Mouse (Mus musculus): Measurements from ENCODE around the gene Sectm1b.
"Not testable (repeated sequence)": the region's sequence is repeated elsewhere in the genome, so short reads cannot be mapped to it uniquely, and the experiment has no call there.

Gene Sectm1b

DNA sequence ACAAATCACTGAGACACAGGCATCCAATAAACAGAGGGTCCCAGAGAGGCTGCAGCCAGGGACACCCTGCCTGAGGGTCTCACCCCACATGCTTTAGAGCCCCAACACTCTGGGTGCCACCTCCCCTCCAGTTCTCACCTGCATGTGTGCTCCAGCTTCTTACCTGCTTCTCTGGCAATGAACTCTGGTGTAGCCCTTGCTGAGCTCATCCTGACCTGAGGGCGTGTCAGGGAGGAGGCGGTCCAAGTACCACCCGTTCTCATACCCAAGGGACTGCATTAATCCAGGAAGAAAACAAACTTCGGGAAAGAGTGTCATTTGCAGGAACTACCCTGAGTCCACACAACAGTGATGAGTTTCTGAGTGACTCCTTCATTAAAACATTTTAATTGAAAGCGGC, at the start of gene Sectm1b:
TSS of gene Sectm1b (minus strand) at position 191 of the 400 bp plus-strand sequence.
- DNase-seq (ENCODE audit: low spot score): no peak

DNA sequence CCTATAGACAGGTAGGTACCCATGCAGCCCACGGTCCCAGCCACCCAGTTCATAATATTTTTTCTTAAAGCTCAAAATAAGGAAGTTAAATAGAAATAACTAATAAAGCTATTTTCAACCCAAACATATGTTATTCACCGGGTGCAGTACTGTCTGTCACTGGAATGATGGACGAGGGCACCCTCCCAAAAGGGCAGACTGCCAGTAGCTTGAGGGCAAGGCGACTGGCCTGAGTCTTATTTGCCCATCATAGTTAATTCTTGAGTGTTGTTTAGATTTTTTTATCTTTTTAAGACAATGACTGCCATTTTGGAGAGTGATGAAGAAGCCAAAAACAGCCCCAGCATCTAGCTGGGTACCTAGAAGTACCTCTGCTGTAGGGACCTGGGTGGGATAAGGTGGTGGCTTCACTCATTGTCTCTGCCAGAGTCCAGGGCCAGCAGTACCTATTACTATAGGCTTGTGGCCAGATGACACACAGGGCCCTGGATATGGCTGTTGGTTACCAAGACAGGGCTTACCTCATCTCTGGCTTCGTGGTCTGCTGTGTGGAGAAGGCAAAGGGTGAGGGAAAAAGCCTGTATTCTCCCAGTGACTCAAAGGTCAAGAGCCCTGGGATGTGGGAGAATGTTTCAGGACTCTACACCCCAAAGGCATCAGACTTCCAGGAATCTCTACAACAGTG, 48.9 kb upstream of the Sectm1b start:
- no peak for DNase-seq (ENCODE audit: low spot score)

- no peak for DNase-seq (ENCODE audit: low spot score)
Observed at GRCm38 (mm10) chr11:121111601-121112000, 48.2 kb upstream of the Sectm1b start.

GRCm38 (mm10) chr11:121111051-121111450, 47.7 kb upstream of the Sectm1b start:
- no peak for DNase-seq (ENCODE audit: low spot score)

- no peak for DNase-seq (ENCODE audit: low spot score)
Observed at GRCm38 (mm10) chr11:121109986-121110385, 46.6 kb upstream of the Sectm1b start.

- no peak for DNase-seq (ENCODE audit: low spot score)
Observed at GRCm38 (mm10) chr11:121108061-121108460, 44.7 kb upstream of the Sectm1b start.

- DNase-seq (ENCODE audit: low spot score): not testable (repeated sequence)
Observed at GRCm38 (mm10) chr11:121107242-121107641, 43.9 kb upstream of the Sectm1b start.

DNA sequence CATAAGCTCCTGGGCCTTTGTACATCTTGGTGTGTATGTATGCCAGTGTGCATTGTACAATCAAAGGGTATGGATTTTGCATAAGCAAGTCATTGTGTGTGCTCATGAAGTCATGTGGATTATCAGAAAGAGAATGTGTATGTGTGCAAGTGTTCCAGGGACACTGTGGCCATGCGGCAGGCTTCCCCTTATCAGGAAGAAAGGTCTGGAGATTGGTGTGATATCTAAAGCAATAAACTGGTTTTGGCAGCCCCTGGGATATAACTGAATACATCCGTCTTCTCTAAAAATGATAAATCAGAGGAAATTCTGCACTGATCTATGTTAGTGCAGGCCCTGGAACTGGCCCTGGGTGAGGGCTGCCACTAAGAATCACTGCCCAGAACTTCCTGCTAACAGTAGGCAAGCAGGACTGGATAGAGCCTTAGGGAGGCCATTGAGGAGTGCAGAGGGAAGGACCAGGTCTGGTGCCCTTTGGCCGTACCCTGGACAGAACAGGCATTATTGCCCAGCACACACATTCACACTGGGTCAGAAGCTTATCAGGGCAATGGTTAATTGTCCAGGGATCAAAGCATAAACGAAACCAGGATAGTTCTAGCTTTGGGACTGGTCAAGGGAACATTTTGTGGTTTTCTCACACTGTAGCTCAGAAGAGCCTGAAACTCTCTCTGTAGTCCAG, 37.9 kb upstream of the Sectm1b start:
- DNase-seq (ENCODE audit: low spot score): no peak

- DNase-seq (ENCODE audit: low spot score): no peak
Observed at GRCm38 (mm10) chr11:121100692-121101091, 37.3 kb upstream of the Sectm1b start.

- DNase-seq (ENCODE audit: low spot score): no peak
Observed at GRCm38 (mm10) chr11:121099762-121100161, 36.4 kb upstream of the Sectm1b start.

- no peak for DNase-seq (ENCODE audit: low spot score)
Observed at GRCm38 (mm10) chr11:121092606-121093585, 29.5 kb upstream of the Sectm1b start.

GRCm38 (mm10) chr11:121090943-121091342, 27.6 kb upstream of the Sectm1b start:
- DNase-seq (ENCODE audit: low spot score): no peak

DNA sequence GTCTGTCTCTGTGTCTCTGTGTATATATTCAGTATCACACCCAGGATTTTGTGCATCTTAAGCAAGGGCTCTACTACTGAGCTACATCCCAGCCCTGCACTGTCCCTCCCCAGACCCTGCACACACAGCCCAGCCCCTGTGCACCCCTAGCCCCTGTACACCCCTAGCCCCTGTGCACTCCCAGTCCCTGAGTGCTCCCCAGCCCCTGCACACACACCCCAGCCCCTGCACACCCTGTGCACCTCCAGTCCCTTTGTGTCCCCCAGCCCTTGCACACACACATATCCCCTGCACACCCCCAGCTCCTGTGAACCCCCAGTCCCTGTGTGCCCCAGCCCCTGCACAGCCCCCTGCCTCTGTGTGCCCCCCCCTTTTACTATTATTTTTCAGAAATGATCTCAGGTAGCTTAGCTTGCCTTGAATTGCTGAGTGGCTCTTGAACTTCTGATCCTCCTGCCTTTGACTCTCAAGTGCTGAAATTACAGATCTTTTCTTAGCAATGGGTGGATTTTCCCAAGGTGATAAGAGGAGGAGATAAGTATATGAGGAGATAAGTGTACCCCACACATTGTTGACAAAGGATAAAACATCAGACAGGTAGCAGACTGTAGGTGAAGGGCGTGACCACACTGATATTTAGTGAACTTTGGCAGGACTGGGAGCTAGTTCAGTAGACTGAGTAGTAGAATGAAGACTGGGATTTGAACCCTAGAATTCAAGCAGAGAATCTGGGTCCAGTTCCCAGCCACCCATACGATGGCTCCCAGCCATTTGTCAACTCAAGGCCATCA, 26.6 kb upstream of the Sectm1b start:
- DNase-seq (ENCODE audit: low spot score): no peak

DNA sequence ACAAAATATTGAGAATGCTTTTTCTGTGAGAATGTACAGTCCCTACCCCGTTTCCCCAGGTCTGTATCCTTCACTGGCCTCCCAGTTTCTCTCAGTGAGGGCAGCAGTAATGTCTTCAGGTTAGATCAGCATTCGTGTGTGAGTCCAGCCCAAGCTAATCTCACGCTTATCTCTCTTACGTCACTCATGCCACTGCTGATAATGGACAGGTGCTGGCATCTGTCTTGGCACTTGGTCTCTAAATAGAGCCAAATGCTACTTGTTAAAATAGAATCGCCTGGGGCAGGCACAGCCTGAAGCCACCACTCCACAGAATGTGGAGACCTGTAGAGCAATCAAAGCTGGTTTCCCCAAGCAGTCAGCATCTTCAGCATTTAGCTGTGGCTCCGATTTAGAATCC, 25.6 kb upstream of the Sectm1b start:
- DNase-seq (ENCODE audit: low spot score): no peak

DNA sequence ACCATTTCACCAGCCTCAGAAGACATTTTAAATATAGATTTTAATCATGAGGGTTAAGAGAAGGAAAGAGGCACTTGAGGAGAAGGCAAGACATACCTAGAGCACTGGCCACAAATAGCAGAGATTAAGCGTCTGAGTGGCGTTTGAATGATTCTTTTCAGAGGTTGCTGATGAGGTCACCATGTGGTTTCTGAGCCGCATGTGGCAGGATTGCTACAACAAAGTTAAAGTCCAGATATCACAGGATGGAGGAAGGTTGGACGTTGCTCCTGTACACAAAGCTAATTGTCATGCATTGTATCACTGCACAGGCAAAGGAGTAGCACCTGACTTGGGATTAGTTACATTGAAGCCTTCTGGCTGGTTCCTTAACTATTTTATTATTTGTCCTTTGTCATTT, 22.9 kb upstream of the Sectm1b start:
- DNase-seq (ENCODE audit: low spot score): no peak

- no peak for DNase-seq (ENCODE audit: low spot score)
Observed at GRCm38 (mm10) chr11:121085181-121085580, 21.8 kb upstream of the Sectm1b start.

DNA sequence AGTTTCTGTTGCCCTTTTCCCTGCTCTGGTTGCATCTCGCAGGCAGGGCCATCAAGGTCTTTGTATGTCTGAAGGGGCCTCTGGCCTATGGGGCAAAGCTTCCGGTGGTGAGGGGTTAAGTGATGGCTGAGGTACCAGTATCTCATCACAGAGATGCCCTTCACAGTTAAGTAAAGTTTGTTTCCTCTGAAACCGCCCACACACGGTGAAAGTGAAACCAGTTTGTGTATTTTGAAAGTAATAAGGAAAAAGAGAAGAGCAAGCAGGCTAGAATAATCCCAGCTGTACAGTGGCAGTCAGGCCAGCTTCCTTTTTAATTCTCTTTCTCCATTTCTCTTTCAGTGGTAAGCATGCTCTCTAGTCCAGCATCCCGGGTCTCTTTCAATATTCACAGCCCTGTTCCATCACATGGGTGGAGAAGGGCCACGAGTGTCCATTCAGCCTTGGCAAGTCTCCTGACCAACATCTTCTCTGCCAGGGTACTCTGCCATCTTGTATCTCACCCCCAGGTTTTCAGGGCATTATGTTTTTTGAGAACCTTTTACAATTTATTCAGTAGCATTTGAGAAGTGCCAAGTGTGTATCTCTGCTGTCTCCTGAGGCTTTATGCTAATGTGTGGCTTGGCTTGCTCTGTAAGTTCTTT, 19.6 kb upstream of the Sectm1b start:
- no peak for DNase-seq (ENCODE audit: low spot score)

DNA sequence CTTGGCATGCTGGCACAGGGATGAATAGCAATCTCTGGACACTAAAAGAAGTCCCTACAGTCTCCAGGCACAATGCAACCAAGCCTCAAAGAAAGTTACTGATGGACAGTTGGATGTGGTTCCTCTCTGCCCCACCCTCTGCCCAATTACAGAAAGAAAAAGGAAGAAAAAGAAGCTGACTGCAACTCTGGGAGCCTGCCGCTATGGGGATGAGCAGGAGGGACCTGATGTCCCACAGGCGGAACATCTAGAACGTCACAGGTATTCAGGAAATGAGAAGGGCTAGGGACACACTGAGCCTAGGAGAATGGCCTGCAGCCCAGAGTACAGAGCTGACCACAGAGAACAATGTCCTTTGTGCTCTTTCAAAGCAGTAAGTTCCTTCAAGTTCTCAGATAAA, 18.9 kb upstream of the Sectm1b start:
- DNase-seq (ENCODE audit: low spot score): no peak

DNA sequence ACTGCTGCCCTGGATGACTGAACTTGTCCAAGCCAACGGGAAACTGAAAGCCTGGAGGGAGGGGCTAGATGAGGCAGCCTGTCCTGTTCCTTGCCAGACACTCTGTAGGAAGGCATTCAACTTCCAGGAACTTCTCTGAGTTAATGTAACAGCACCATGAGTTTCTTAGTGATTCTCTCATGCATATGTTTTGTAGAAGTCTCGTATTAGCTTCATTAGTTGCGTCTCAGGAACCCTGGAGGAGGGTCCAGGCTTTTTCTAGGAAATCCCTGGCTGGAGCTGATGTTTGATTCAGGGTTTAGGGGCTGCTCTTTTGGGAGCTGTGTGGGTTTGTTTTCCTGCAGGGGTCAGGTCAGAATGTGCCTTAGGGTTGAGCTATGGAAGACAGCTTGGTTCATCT, 17.8 kb upstream of the Sectm1b start, which contains the start of gene Sectm1a:
TSS of gene Sectm1a (minus strand) at position 101 of the 400 bp plus-strand sequence.
- no peak for DNase-seq (ENCODE audit: low spot score)

DNA sequence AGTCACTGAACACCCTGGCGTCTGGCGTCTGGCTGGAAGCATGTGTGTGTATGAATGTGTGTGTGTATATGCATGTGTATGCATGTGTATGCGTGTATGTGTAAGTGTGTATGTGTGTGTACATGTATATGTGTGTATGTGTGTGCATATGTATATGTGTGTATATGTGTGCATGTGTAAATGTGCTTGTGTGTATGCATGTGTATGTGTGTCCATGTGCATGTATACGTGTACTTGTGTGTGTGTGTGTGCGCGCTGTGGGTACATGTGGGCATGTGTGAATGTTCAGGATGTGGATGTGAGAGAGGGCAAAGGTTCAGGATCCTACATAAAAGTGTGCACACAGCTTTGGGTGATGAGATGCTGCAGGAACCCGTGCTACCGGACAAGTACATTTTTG, 17.0 kb upstream of the Sectm1b start:
- DNase-seq (ENCODE audit: low spot score): no peak

- DNase-seq (ENCODE audit: low spot score): no peak
Observed at GRCm38 (mm10) chr11:121075655-121076054, 12.3 kb upstream of the Sectm1b start.

Measured in urinary bladder, postnatal 25 days (tissue).